Mouse (Mus musculus) G1E (cell line): ENCODE results near the gene 1700001K19Rik.

Experiments used
- CTCF ChIP-seq: IDR thresholded peaks from 2 replicates; pipeline ENCODE4 v1.5.1; 2012; ENCODE audit warnings: low read depth, low read length, inconsistent platforms, mixed read lengths
- GATA1 ChIP-seq: IDR thresholded peaks from 2 replicates; pipeline ENCODE4 v1.6.1; 2012; ENCODE audit warnings: borderline replicate concordance, low read length, inconsistent platforms, mixed read lengths
- GATA2 ChIP-seq: IDR thresholded peaks from 2 replicates; pipeline ENCODE4 v1.6.1; 2012; ENCODE audit warnings: low read depth, low read length, inconsistent platforms, borderline replicate concordance
- POLR2AphosphoS5 ChIP-seq: IDR thresholded peaks from 2 replicates; pipeline ENCODE4 v1.6.1; 2012; ENCODE audit warnings: low read depth, low read length, inconsistent platforms; ENCODE audit not compliant: insufficient replicate concordance
- TAL1 ChIP-seq: conservative IDR thresholded peaks from 2 replicates; pipeline ENCODE4 v1.6.1; 2012; ENCODE audit warnings: low read depth, low read length, inconsistent platforms, mixed read lengths

DNA sequence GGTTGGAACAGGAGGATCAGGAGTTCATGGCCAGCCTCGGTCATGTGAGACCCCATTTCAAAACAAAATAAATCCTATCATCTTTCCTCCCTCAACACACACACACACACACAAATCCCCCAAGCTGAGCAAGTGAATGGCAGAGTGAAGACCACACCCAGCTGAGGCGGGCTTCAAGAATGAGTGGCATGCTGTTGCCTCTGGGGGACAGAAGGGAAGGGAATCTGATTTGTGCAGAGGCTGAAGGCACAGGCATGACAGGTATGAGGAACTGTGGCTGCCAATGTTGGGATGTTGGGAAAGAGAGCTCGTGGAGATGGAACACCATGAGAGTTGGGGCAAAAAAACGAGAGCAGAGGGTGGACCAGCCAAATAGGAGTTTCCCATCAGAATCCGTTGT lies 28.9 kb upstream of the 1700001K19Rik start:
- TF ChIP-seq GATA1 = no peak
- no peak for TF ChIP-seq CTCF
- TF ChIP-seq TAL1 = no peak
- no peak for TF ChIP-seq POLR2AphosphoS5
- TF ChIP-seq GATA2 = no peak
